Mouse (Mus musculus) heart, postnatal 0 days (tissue): ENCODE data around the gene Prss57.

Experiments used
- CTCF ChIP-seq: IDR thresholded peaks from 2 replicates; pipeline ENCODE4 v1.5.1; 2016; ENCODE audit warnings: antibody characterized with exemption, control low read depth, low read depth
- EP300 ChIP-seq: IDR thresholded peaks from 2 replicates; pipeline ENCODE4 v1.6.1; 2016; ENCODE audit warnings: antibody characterized with exemption, low read depth

DNA sequence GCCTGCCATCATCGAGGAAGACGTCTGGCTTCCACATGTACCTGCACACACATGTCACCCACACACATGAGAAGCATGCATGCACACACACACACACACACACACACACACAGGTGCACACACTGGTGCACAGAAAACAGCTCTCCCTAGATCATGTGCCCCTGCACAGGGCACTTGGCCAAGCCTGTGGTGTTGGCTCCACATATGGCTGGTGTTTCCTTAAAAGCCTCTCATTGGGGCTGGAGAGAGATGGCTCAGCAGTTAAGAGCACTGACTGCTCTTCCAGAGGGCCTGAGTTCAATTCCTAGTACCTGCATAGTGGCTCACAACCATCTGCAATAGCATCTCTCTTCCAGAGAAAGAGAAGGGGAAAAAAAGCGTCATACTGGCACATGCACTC lies 40.8 kb upstream of the Prss57 start:
- TF ChIP-seq CTCF (no peak), EP300 (no peak)
